16 mouse cellular contexts compared by ENCODE assay signal in genomic region chr9:62337924-62338635, GRCm38 (mm10). TPM values are rescaled to one million over a fixed set of nuclear protein-coding genes. Genes with fewer than 3 reads are reported as not detected.
A peak's percentile ranks its signal among the peaks of the same experiment; 100 is the strongest.
DNase-seq lines count a peak whose midpoint lies in the region; ATAC-seq and TF ChIP-seq lines count a peak whose summit lies in the region.
"Had no signal": no experiment of that assay in that cellular context is flagged by ENCODE, and none has a peak within 500 bp of the region (broad histone marks: within the 10 kb centered on the region; RNA-seq: fewer than 3 reads in every experiment).

No protein-coding gene starts in this region.

- peaks cover 9% of the 10 kb centered on the region; the same call in 1 of the 2 replicates for H3K4me1 ChIP-seq in heart, embryonic 10.5 days
- peaks cover 49% of the 10 kb centered on the region for H3K4me1 ChIP-seq in E14TG2a.4 (replicated peaks; ENCODE audit: low read depth, low read length)
- peaks cover 4% of the 10 kb centered on the region; the same call in 1 of the 2 replicates for H3K4me1 ChIP-seq in brown adipose tissue, adult 24 weeks (ENCODE audit: control insufficient read depth, insufficient read depth, insufficient read length, low read length)
- H3K4me1 ChIP-seq in kidney, embryonic 16.5 days (ENCODE audit: insufficient read depth, low read length): peaks cover 3% of the 10 kb centered on the region; the same call in 1 of the 2 replicates
- no peaks in the 10 kb centered on the region for H3K4me1 ChIP-seq in intestine, postnatal 0 days (replicated peaks; ENCODE audit: control insufficient read depth, insufficient read depth, low read length)

- no peak for TF ChIP-seq CTCF in E14TG2a.4 (conservative IDR thresholded peaks at IDR 0.05; ENCODE audit: low read length)
- no peak for TF ChIP-seq CTCF in intestine, postnatal 0 days (IDR thresholded peaks at IDR 0.05; ENCODE audit: low read depth)

- no peak overlapping the region for H3K4me3 ChIP-seq in heart, embryonic 10.5 days
- H3K4me3 ChIP-seq in E14TG2a.4 (replicated peaks; ENCODE audit: low read length): peak overlapping the region; percentile 35
- peak overlapping the region; percentile 29 for H3K4me3 ChIP-seq in brown adipose tissue, adult 24 weeks (ENCODE audit: insufficient read depth, low read depth, low read length)
- H3K4me3 ChIP-seq in kidney, embryonic 16.5 days (ENCODE audit: low read length): no peak overlapping the region
- H3K4me3 ChIP-seq in intestine, postnatal 0 days (ENCODE audit: low read depth, low read length): no peak overlapping the region
- H3K4me3 ChIP-seq: hindbrain, embryonic 12.5 days; liver, embryonic 13.5 days; midbrain, embryonic 15.5 days had no signal

- DNase-seq in heart, adult 11 months: peak; percentile 97
- no peak for DNase-seq in heart, embryonic 10.5 days (ENCODE audit: low spot score)
- DNase-seq in embryo, embryonic 10.5 days (ENCODE audit: low spot score): no peak
- DNase-seq: embryo, embryonic 11 days; layer of hippocampus, postnatal 36 days; liver, embryonic 13.5 days had no signal

- WGBS in heart, embryonic 10.5 days: 83% methylated on average over 4 of the region's 4 CpGs
- 65% methylated on average over 4 of the region's 4 CpGs for WGBS in kidney, embryonic 16.5 days
- WGBS in intestine, postnatal 0 days: 57% methylated on average over 4 of the region's 4 CpGs

- H3K9ac ChIP-seq in kidney, embryonic 16.5 days (replicated peaks; ENCODE audit: low read length): no peak overlapping the region
- no peak overlapping the region for H3K9ac ChIP-seq in intestine, postnatal 0 days (ENCODE audit: low read depth, low read length)
- H3K9ac ChIP-seq: hindbrain, embryonic 12.5 days; liver, embryonic 13.5 days; midbrain, embryonic 15.5 days had no signal

- H3K36me3 ChIP-seq in heart, embryonic 10.5 days: no peaks in the 10 kb centered on the region
- no peaks in the 10 kb centered on the region for H3K36me3 ChIP-seq in E14TG2a.4 (ENCODE audit: insufficient read depth, low read length)
- H3K36me3 ChIP-seq in kidney, embryonic 16.5 days (ENCODE audit: insufficient read depth, low read length): no peaks in the 10 kb centered on the region
- no peaks in the 10 kb centered on the region for H3K36me3 ChIP-seq in intestine, postnatal 0 days (ENCODE audit: control insufficient read depth, insufficient read depth)
- H3K36me3 ChIP-seq: hindbrain, embryonic 12.5 days; liver, embryonic 13.5 days; midbrain, embryonic 15.5 days had no signal

- no peaks in the 10 kb centered on the region for H3K9me3 ChIP-seq in heart, embryonic 10.5 days
- no peaks in the 10 kb centered on the region for H3K9me3 ChIP-seq in E14TG2a.4 (ENCODE audit: low read length)
- H3K9me3 ChIP-seq in kidney, embryonic 16.5 days (ENCODE audit: low read length): 0 out of 2 replicates have a peak, but pooled peaks cover 5% of the 10 kb centered on the region
- no peaks in the 10 kb centered on the region for H3K9me3 ChIP-seq in intestine, postnatal 0 days (ENCODE audit: control insufficient read depth)
- H3K9me3 ChIP-seq: hindbrain, embryonic 12.5 days; liver, embryonic 13.5 days; midbrain, embryonic 15.5 days had no signal

- H3K27me3 ChIP-seq in heart, embryonic 10.5 days (ENCODE audit: insufficient read depth, poor library complexity, severe bottlenecking): no peaks in the 10 kb centered on the region
- H3K27me3 ChIP-seq in E14TG2a.4 (ENCODE audit: insufficient read depth, low read length): peaks cover 3% of the 10 kb centered on the region
- H3K27me3 ChIP-seq in kidney, embryonic 16.5 days (ENCODE audit: insufficient read depth, low read length): no peaks in the 10 kb centered on the region
- H3K27me3 ChIP-seq in intestine, postnatal 0 days (replicated peaks; ENCODE audit: control insufficient read depth, insufficient read depth, low read length): no peaks in the 10 kb centered on the region
- H3K27me3 ChIP-seq: hindbrain, embryonic 12.5 days; midbrain, embryonic 15.5 days had no signal

- H3K27ac ChIP-seq in heart, embryonic 10.5 days: no peak overlapping the region
- peak overlapping the region; percentile 97 for H3K27ac ChIP-seq in brown adipose tissue, adult 24 weeks (replicated peaks; ENCODE audit: low read depth, low read length)
- H3K27ac ChIP-seq in kidney, embryonic 16.5 days (ENCODE audit: low read length): peak overlapping the region; percentile 61
- H3K27ac ChIP-seq in intestine, postnatal 0 days (ENCODE audit: low read depth, low read length): no peak overlapping the region
- H3K27ac ChIP-seq: hindbrain, embryonic 12.5 days; liver, embryonic 13.5 days; midbrain, embryonic 15.5 days had no signal

- no peak for ATAC-seq in kidney, embryonic 16.5 days (ENCODE audit: low FRiP score, low TSS enrichment)
- ATAC-seq in intestine, postnatal 0 days: no peak
- ATAC-seq in activated CD4-positive, CD25-positive, alpha-beta regulatory T cell, adult 4 months: no peak
- ATAC-seq: CD4-positive, CD25-positive, alpha-beta regulatory T cell, adult 4 months; forebrain, embryonic 14.5 days; midbrain, embryonic 15.5 days had no signal

- no peak overlapping the region for H3K4me2 ChIP-seq in kidney, embryonic 16.5 days (replicated peaks; ENCODE audit: low read depth, low read length)
- no peak overlapping the region for H3K4me2 ChIP-seq in intestine, postnatal 0 days (replicated peaks; ENCODE audit: low read depth)
- H3K4me2 ChIP-seq: hindbrain, embryonic 12.5 days; liver, embryonic 13.5 days; midbrain, embryonic 15.5 days had no signal

RNA-seq across cellular contexts. Expression of gene Anp32a, which starts 3.0 kb away (rescaled TPM):
- polyA plus RNA-seq in heart, embryonic 10.5 days (2016; fragmentation: Nextera tagmentation; extraction: Ambion mirVana): 160 and 178 TPM in 2 replicates
- 578 and 694 TPM in 2 replicates for polyA plus RNA-seq in brown adipose tissue, adult 24 weeks (2012; ENCODE audit: insufficient read depth, insufficient read length, missing spikeins)
- 196 and 238 TPM in 2 replicates for polyA plus RNA-seq in kidney, embryonic 16.5 days (2015; fragmentation: Nextera tagmentation; extraction: Ambion mirVana)
- polyA plus RNA-seq in intestine, postnatal 0 days (2015; fragmentation: Nextera tagmentation; extraction: Ambion mirVana): 53.6 and 57.4 TPM in 2 replicates
- 100 to 1,000 TPM; 108 to 132 TPM for polyA plus RNA-seq in activated CD4-positive, CD25-positive, alpha-beta regulatory T cell, adult 4 months (2017; shearing (Covaris generic))

RNA-seq across cellular contexts. Expression of gene Spesp1, which starts 56.1 kb away (rescaled TPM):
- polyA plus RNA-seq in heart, embryonic 10.5 days (2016; fragmentation: Nextera tagmentation; extraction: Ambion mirVana): not detected in 2 replicates
- polyA plus RNA-seq in brown adipose tissue, adult 24 weeks (2012; ENCODE audit: insufficient read depth, insufficient read length, missing spikeins): not detected in 2 replicates
- not detected in 2 replicates for polyA plus RNA-seq in kidney, embryonic 16.5 days (2015; fragmentation: Nextera tagmentation; extraction: Ambion mirVana)
- polyA plus RNA-seq in intestine, postnatal 0 days (2015; fragmentation: Nextera tagmentation; extraction: Ambion mirVana): not detected in 2 replicates
- not detected for polyA plus RNA-seq in activated CD4-positive, CD25-positive, alpha-beta regulatory T cell, adult 4 months (2017; shearing (Covaris generic))
- polyA plus RNA-seq: CD4-positive, CD25-positive, alpha-beta regulatory T cell, adult 4 months; forebrain, embryonic 14.5 days; hindbrain, embryonic 12.5 days; liver, embryonic 13.5 days; midbrain, embryonic 15.5 days; thymus, postnatal 0 days had no signal

Comparison
In these comparisons a context has a peak if more than half of its experiments do, and no peak if none do; other contexts are left out.
1. H3K27ac ChIP-seq: peak in brown adipose tissue, adult 24 weeks (single experiment) and kidney, embryonic 16.5 days (single experiment); none in heart, embryonic 10.5 days (single experiment) and intestine, postnatal 0 days (single experiment).
2. H3K4me3 ChIP-seq: peak in E14TG2a.4 (single experiment) and brown adipose tissue, adult 24 weeks (single experiment); none in heart, embryonic 10.5 days (single experiment), kidney, embryonic 16.5 days (single experiment) and intestine, postnatal 0 days (single experiment).